Mouse (Mus musculus) cortical plate, adult 2 months (tissue): ENCODE measurements at regions not wholly inside any gene's neighbourhood (a gene's known extent, or its start where the extent isn't known, plus 50 kb on each side); places are given as distances from the start of the nearest gene placed in this dataset.

Experiments used
- CTCF ChIP-seq: fragments of 200-500 bp; IDR thresholded peaks from 2 replicates; pipeline ENCODE4 v1.5.1; 2011; ENCODE audit warnings: mild to moderate bottlenecking, control low read depth, low read length; ENCODE audit not compliant: insufficient read depth; ENCODE audit errors: extremely low read depth
- POLR2A ChIP-seq: fragments of 200-500 bp; IDR thresholded peaks from 2 replicates; pipeline ENCODE4 v1.6.1; 2011; ENCODE audit warnings: mild to moderate bottlenecking, low read length, control low read depth; ENCODE audit not compliant: insufficient read depth; ENCODE audit errors: extremely low read depth

- no peak for TF ChIP-seq CTCF
- TF ChIP-seq POLR2A: no peak
Measured at GRCm38 (mm10) chr15:60101485-60102280, 85.3 kb upstream of the 4933412E24Rik start.
